Mouse (Mus musculus) CH12.LX (cell line): Measurements from ENCODE around the gene Pak7. TPM values are rescaled to one million over a fixed set of nuclear protein-coding genes. Genes with fewer than 3 reads are reported as not detected.

Source experiments
- DNase-seq: peaks from one replicate; pipeline ENCODE4 v3.0.0-alpha.2; 2013; ENCODE audit errors: extremely low read depth
- H3K27ac ChIP-seq: 2 replicates; pipeline ENCODE4 v1.5.1; 2012; ENCODE audit warnings: low read depth, mild to moderate bottlenecking, control low read depth, moderate library complexity; ENCODE audit not compliant: insufficient read depth
- H3K27me3 ChIP-seq: replicated peaks from 2 replicates; pipeline ENCODE3; 2012; ENCODE audit warnings: inconsistent platforms
- H3K36me3 ChIP-seq, 2 experiments: replicated peaks in 1 of 2; 2 replicates each; pipeline versions ENCODE3 to v1.6.1; 2012; ENCODE audit warnings: inconsistent platforms in 1 of 2, low read length in 1 of 2, mild to moderate bottlenecking in 1 of 2, mixed read lengths in 1 of 2, moderate library complexity in 1 of 2; ENCODE audit not compliant: control insufficient read depth in 1 of 2, insufficient read depth in 1 of 2
- H3K4me1 ChIP-seq, 2 experiments: 2 replicates each; pipeline ENCODE4 v1.6.1; 2012; ENCODE audit warnings: inconsistent platforms in 1 of 2, moderate library complexity in 1 of 2; ENCODE audit not compliant: insufficient read depth in 2 of 2, control insufficient read depth in 1 of 2
- H3K4me2 ChIP-seq: 2 replicates; pipeline ENCODE4 v1.6.1; 2012; ENCODE audit warnings: low read depth, mild to moderate bottlenecking, control low read depth; ENCODE audit not compliant: poor library complexity, insufficient read depth, severe bottlenecking
- H3K4me3 ChIP-seq, 3 experiments: fragments of 150-350 bp in 1 of 3; sonication (generic) in 1 of 3; replicated peaks in 1 of 3; 2 replicates each; pipeline versions ENCODE3 to v1.5.1; 2011 to 2012; ENCODE audit warnings: low read depth in 2 of 3, low read length in 2 of 3, mild to moderate bottlenecking in 2 of 3, moderate library complexity in 2 of 3, control low read depth in 1 of 3, improper control_type of control experiment in 1 of 3, inconsistent platforms in 1 of 3, mixed read lengths in 1 of 3; ENCODE audit not compliant: poor library complexity in 1 of 3
- H3K79me2 ChIP-seq: replicated peaks from 2 replicates; pipeline ENCODE4 v1.6.1; 2012; ENCODE audit warnings: mild to moderate bottlenecking, moderate library complexity; ENCODE audit not compliant: control insufficient read depth, poor library complexity, insufficient read depth, severe bottlenecking; ENCODE audit errors: extremely low read depth
- H3K9ac ChIP-seq: 2 replicates; pipeline ENCODE4 v1.6.1; 2012; ENCODE audit warnings: low read depth, mild to moderate bottlenecking, control low read depth, moderate library complexity; ENCODE audit not compliant: insufficient read depth
- H3K9me3 ChIP-seq: replicated peaks from 2 replicates; pipeline ENCODE3; 2012; ENCODE audit warnings: low read length, inconsistent platforms, mixed read lengths
- BHLHE40 ChIP-seq: IDR thresholded peaks from 2 replicates; pipeline ENCODE4 v1.6.1; 2011; ENCODE audit warnings: mild to moderate bottlenecking, low read depth, low read length, improper control_type of control experiment
- CHD1 ChIP-seq: IDR thresholded peaks from 2 replicates; pipeline ENCODE4 v1.6.1; 2012; ENCODE audit warnings: low read depth, low read length, improper control_type of control experiment, inconsistent platforms
- CHD2 ChIP-seq: IDR thresholded peaks from 2 replicates; pipeline ENCODE4 v1.6.1; 2011; ENCODE audit warnings: low read length, improper control_type of control experiment
- CTCF ChIP-seq, 2 experiments: IDR thresholded peaks in 1 of 2; conservative IDR thresholded peaks in 1 of 2; 2 replicates each; pipeline ENCODE4 v1.5.1; 2011 to 2012; ENCODE audit warnings: low read depth in 2 of 2, low read length in 2 of 2, improper control_type of control experiment in 1 of 2, inconsistent platforms in 1 of 2, mild to moderate bottlenecking in 1 of 2, moderate library complexity in 1 of 2
- ELF1 ChIP-seq: IDR thresholded peaks from 2 replicates; pipeline ENCODE4 v1.6.1; 2014; ENCODE audit warnings: low read depth, mild to moderate bottlenecking, inconsistent platforms, low read length, improper control_type of control experiment
- HCFC1 ChIP-seq: IDR thresholded peaks from 2 replicates; pipeline ENCODE4 v1.6.1; 2012; ENCODE audit warnings: low read depth, mild to moderate bottlenecking, inconsistent platforms, low read length, improper control_type of control experiment
- JUND ChIP-seq: conservative IDR thresholded peaks from 2 replicates; pipeline ENCODE4 v1.6.1; 2011; ENCODE audit warnings: low read depth, low read length, improper control_type of control experiment
- KAT2A ChIP-seq: IDR thresholded peaks from 2 replicates; pipeline ENCODE4 v1.6.1; 2012; ENCODE audit warnings: low read length, improper control_type of control experiment, inconsistent platforms; ENCODE audit not compliant: insufficient replicate concordance
- MAX ChIP-seq: IDR thresholded peaks from 2 replicates; pipeline ENCODE4 v1.6.1; 2011; ENCODE audit warnings: low read length, improper control_type of control experiment
- MAZ ChIP-seq: IDR thresholded peaks from 2 replicates; pipeline ENCODE4 v1.6.1; 2012; ENCODE audit warnings: low read depth, mild to moderate bottlenecking, inconsistent platforms, low read length, improper control_type of control experiment, moderate library complexity
- MYC ChIP-seq: IDR thresholded peaks from 2 replicates; pipeline ENCODE4 v1.6.1; 2011; ENCODE audit warnings: low read depth, mild to moderate bottlenecking, improper control_type of control experiment, low read length
- NRF1 ChIP-seq: IDR thresholded peaks from 2 replicates; pipeline ENCODE4 v1.6.1; 2014; ENCODE audit warnings: low read depth, mild to moderate bottlenecking, inconsistent platforms, low read length, improper control_type of control experiment, moderate library complexity
- PAX5 ChIP-seq: IDR thresholded peaks from 2 replicates; pipeline ENCODE4 v1.6.1; 2012; ENCODE audit warnings: low read length, inconsistent platforms, mixed read lengths
- RAD21 ChIP-seq: IDR thresholded peaks from 2 replicates; pipeline ENCODE4 v1.6.1; 2011; ENCODE audit warnings: low read depth, mild to moderate bottlenecking, low read length, improper control_type of control experiment, moderate library complexity
- RCOR1 ChIP-seq: conservative IDR thresholded peaks from 2 replicates; pipeline ENCODE4 v1.6.1; 2012; ENCODE audit warnings: low read depth, mild to moderate bottlenecking, inconsistent platforms, low read length, improper control_type of control experiment
- USF1 ChIP-seq: IDR thresholded peaks from 2 replicates; pipeline ENCODE4 v1.6.1; 2014; ENCODE audit warnings: low read depth, mild to moderate bottlenecking, inconsistent platforms, low read length, improper control_type of control experiment
- USF2 ChIP-seq: conservative IDR thresholded peaks from 2 replicates; pipeline ENCODE4 v1.6.1; 2011; ENCODE audit warnings: low read depth, low read length, improper control_type of control experiment
- ZMIZ1 ChIP-seq: IDR thresholded peaks from 2 replicates; pipeline ENCODE4 v1.6.1; 2012; ENCODE audit warnings: low read depth, mild to moderate bottlenecking, inconsistent platforms, low read length, improper control_type of control experiment
- dilution Hi-C: fragments of 300-500 bp; cut with MboI; formaldehyde crosslinking; loops from 2 replicates; pipeline ENCODE4 v1.14.3; 2020; ENCODE audit warnings: low sequenced_read_pairs; ENCODE audit not compliant: extremely low pct_unique_long_range_greater_than_20kb, extremely low pct_ligation_motif_present
- in situ Hi-C: fragments of 300-500 bp; cut with MboI; formaldehyde crosslinking; loops from 3 replicates; pipeline ENCODE4 v1.14.3; 2019; ENCODE audit warnings: low sequenced_read_pairs, low pct_ligation_motif_present, low pct_unique_long_range_greater_than_20kb, mixed read lengths
- polyA plus RNA-seq: library from polyadenylated mRNA; unstranded; fragments of >175 nt; gene quantifications from 2 replicates; pipeline ENCODE4 v1.2.1, GENCODE M21; 2012; ENCODE audit warnings: low read depth; ENCODE audit not compliant: insufficient read length
- total RNA-seq, 2 experiments: library from RNA; depleted of rRNA; stranded (reverse); fragments of 300-350 nt in 1 of 2; fragments of >200 nt in 1 of 2; gene quantifications; 2 replicates each; pipeline ENCODE4 v1.2.3; 2012 to 2014

Gene Pak7
- total and polyA plus RNA-seq, 3 experiments: not detected

DNA sequence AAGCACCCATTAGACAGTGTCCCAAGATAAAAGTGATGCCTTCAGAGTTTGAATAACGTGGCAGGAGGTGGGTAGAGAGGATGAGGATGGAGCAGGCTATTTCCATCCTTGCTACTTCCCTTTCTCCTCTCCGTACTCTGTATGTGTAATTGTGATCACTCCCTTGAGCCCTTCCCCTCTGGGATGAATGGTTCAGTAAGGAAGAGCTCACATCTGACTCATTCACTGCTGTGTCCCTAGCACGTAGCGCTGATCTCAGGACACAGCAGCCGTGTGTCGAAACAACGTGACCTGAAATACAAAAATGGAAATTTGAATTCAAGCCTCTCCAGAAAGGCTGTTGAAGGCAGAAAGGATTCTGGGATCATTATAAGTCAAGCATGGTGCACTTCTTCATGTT is 237.0 kb downstream of the Pak7 start:
- no peak overlapping the region for H3K9ac ChIP-seq
- no peaks in the 10 kb centered on the region for H3K27me3 ChIP-seq
- in situ Hi-C loops: no loop called here
- no peaks in the 10 kb centered on the region for H3K36me3 ChIP-seq
- H3K4me1 ChIP-seq: no peaks in the 10 kb centered on the region
- H3K9me3 ChIP-seq: peaks cover 37% of the 10 kb centered on the region
- no peak overlapping the region for H3K4me2 ChIP-seq
- no peak for DNase-seq
- TF ChIP-seq ELF1 (no peak), MAZ (no peak), KAT2A (no peak), BHLHE40 (no peak), USF2 (no peak), PAX5 (no peak), MAX (no peak), JUND (no peak), CHD2 (no peak), USF1 (no peak), ZMIZ1 (no peak), RAD21 (no peak), CTCF (conservative IDR thresholded peaks at IDR 0.05 in 1 of 2, IDR thresholded peaks at IDR 0.05 in 1 of 2; ENCODE audit: low read depth in 2 of 2, low read length in 2 of 2) (no peak), HCFC1 (no peak), CHD1 (no peak), RCOR1 (no peak), NRF1 (no peak), MYC (no peak)
- no peak overlapping the region for H3K4me3 ChIP-seq
- no peaks in the 10 kb centered on the region for H3K79me2 ChIP-seq
- dilution Hi-C loops: no loop called here
- H3K27ac ChIP-seq: no peak overlapping the region

DNA sequence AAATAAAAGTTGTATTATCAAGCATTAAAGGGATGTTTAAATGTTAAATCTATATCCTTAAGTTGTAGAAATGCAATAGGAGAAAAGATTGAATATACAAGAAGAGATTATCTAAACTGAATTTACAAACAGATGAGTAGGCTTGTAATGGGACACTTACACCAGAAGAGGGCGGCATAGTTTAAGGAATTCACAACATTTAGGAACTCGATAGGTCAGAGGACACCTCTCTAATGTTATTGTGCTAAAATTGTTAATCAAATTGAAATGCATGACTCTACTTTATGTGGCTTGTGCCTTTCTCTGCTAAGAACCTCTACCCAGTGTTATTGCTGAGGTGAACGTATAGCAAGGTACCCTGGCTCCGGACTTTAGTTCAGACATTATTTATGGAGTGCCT is 238.2 kb downstream of the Pak7 start:
- no peak overlapping the region for H3K4me2 ChIP-seq
- no peaks in the 10 kb centered on the region for H3K27me3 ChIP-seq
- no peaks in the 10 kb centered on the region for H3K4me1 ChIP-seq
- H3K79me2 ChIP-seq: no peaks in the 10 kb centered on the region
- no peak overlapping the region for H3K4me3 ChIP-seq
- H3K36me3 ChIP-seq: no peaks in the 10 kb centered on the region
- H3K27ac ChIP-seq: no peak overlapping the region
- H3K9ac ChIP-seq: no peak overlapping the region
- H3K9me3 ChIP-seq: peaks cover 38% of the 10 kb centered on the region
- in situ Hi-C loops: no loop called here
- dilution Hi-C loops: no loop called here
- peak; percentile 33 for TF ChIP-seq RAD21
- TF ChIP-seq HCFC1: no peak
- peak in 1 of 2 experiments; percentile 15; a peak in 1 of 4 replicates for TF ChIP-seq CTCF (conservative IDR thresholded peaks at IDR 0.05 in 1 of 2, IDR thresholded peaks at IDR 0.05 in 1 of 2; ENCODE audit: low read depth in 2 of 2, low read length in 2 of 2)
- DNase-seq: peak; percentile 2
